Mouse (Mus musculus) WW6 (cell line): ENCODE data around the gene Chchd2.
"Not testable (repeated sequence)": the region's sequence is repeated elsewhere in the genome, so short reads cannot be mapped to it uniquely, and the experiment has no call there.

Experiments used
- DNase-seq: peaks from one replicate; pipeline ENCODE4 v3.0.0-alpha.2; 2013; ENCODE audit warnings: low read depth, low spot score

Gene Chchd2

GRCm38 (mm10) chr5:129886911-129887636 is at the start of gene Chchd2:
Gene Chchd2, minus strand, starts transcription at chr5:129887470.
- DNase-seq: peak; percentile 93

- no peak for DNase-seq
Measured at GRCm38 (mm10) chr5:129936941-129937340, 49.7 kb upstream of the Chchd2 start.

GRCm38 (mm10) chr5:129929924-129930855 is 42.9 kb upstream of the Chchd2 start:
- no peak for DNase-seq

GRCm38 (mm10) chr5:129925933-129926332 is 38.7 kb upstream of the Chchd2 start:
- DNase-seq: no peak

GRCm38 (mm10) chr5:129924820-129925452 is 37.7 kb upstream of the Chchd2 start:
- DNase-seq: no peak

GRCm38 (mm10) chr5:129921972-129922371 is 34.7 kb upstream of the Chchd2 start:
- no peak for DNase-seq

- DNase-seq: no peak
Measured at GRCm38 (mm10) chr5:129919320-129919719, 32.0 kb upstream of the Chchd2 start.

GRCm38 (mm10) chr5:129918752-129919151 is 31.5 kb upstream of the Chchd2 start:
- DNase-seq: no peak

- DNase-seq: no peak
Measured at GRCm38 (mm10) chr5:129918065-129918651, 30.9 kb upstream of the Chchd2 start.

GRCm38 (mm10) chr5:129915491-129915890 is 28.2 kb upstream of the Chchd2 start:
- not testable (repeated sequence) for DNase-seq

GRCm38 (mm10) chr5:129914024-129914423 is 26.8 kb upstream of the Chchd2 start:
- no peak for DNase-seq

GRCm38 (mm10) chr5:129909591-129909990 is 22.3 kb upstream of the Chchd2 start:
- no peak for DNase-seq

- no peak for DNase-seq
Measured at GRCm38 (mm10) chr5:129909147-129909546, 21.9 kb upstream of the Chchd2 start.

GRCm38 (mm10) chr5:129908242-129908965 is 21.1 kb upstream of the Chchd2 start, which contains the start of gene Nupr1l:
Gene Nupr1l, plus strand, starts transcription at chr5:129908540.
- no peak for DNase-seq

GRCm38 (mm10) chr5:129907775-129908174 is 20.5 kb upstream of the Chchd2 start:
- DNase-seq: no peak

GRCm38 (mm10) chr5:129898449-129898848 is 11.2 kb upstream of the Chchd2 start, which contains the start of gene Phkg1:
Gene Phkg1, minus strand, starts transcription at chr5:129898549.
- no peak for DNase-seq

GRCm38 (mm10) chr5:129895198-129896088 is 8.2 kb upstream of the Chchd2 start, which contains the start of gene Zbed5:
Gene Zbed5, plus strand, starts transcription at chr5:129895723.
- DNase-seq: peak; percentile 90

GRCm38 (mm10) chr5:129890390-129890789 is 3.1 kb upstream of the Chchd2 start:
- DNase-seq: not testable (repeated sequence)

- no peak for DNase-seq
Measured at GRCm38 (mm10) chr5:129886271-129886670, 999 bp downstream of the Chchd2 start.

GRCm38 (mm10) chr5:129879888-129880287 is 7.4 kb downstream of the Chchd2 start:
- DNase-seq: no peak
